Mouse (Mus musculus): Measurements from ENCODE around the gene Neurod6.

Gene Neurod6

DNA sequence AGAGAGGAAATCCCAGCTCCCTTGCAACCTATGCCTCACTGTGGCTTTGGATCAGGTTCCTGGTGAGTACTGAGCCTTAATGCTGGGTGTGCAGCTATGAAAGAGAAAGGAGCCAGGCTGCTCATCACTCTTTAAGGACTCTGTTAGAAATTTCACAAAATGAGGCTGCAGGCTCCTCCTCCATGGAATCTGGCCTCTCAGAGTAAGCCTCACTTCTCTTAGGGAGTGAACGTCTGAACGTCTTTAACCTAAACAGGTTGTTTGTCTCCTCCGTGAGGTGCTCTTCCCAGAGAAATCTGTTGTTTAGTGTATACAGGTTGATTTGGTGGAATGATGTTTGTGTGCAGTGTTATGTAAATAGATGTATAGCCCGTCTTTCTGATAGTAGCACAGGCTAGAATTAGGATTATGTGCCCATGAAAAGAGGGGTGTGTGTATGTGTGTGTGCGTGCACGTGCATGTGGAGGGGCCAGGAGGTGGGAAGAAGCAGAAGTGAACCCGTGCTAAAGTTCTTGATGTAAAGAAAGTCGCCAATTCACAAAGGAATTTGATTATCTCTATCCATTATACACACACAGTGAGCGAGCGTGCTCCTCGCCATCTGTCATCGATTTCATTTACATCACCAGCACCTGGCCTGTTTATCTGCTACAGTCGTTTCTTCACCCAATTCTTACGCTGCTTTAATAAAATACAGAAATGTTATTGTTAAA is 34.8 kb downstream of the Neurod6 start:
- DNase-seq: no peak

- no peak for DNase-seq
Measured at GRCm38 (mm10) chr6:55634662-55635061, 46.4 kb downstream of the Neurod6 start.
